Mouse (Mus musculus) forebrain, embryonic 10.5 days (tissue): ENCODE data around the gene Neurog2. TPM values are rescaled to one million over a fixed set of nuclear protein-coding genes. Genes with fewer than 3 reads are reported as not detected.

Source experiments
- DNase-seq: peaks from one replicate; pipeline ENCODE4 v3.0.0-alpha.2; 2017; ENCODE audit warnings: low spot score; ENCODE audit errors: extremely low spot score
- H3K27ac ChIP-seq: fragments of 300-500 bp; sonication (generic); 2 replicates; pipeline ENCODE4 v1.5.1; 2016; ENCODE audit warnings: mild to moderate bottlenecking
- H3K27me3 ChIP-seq: fragments of 300-500 bp; sonication (generic); 2 replicates; pipeline ENCODE4 v1.6.1; 2016; ENCODE audit warnings: mild to moderate bottlenecking; ENCODE audit not compliant: poor library complexity, severe bottlenecking
- H3K36me3 ChIP-seq: fragments of 300-500 bp; sonication (generic); replicated peaks from 2 replicates; pipeline ENCODE4 v1.6.1; 2016; ENCODE audit warnings: mild to moderate bottlenecking, moderate library complexity
- H3K4me1 ChIP-seq: fragments of 300-500 bp; sonication (generic); 2 replicates; pipeline ENCODE4 v1.6.1; 2016
- H3K4me3 ChIP-seq: fragments of 300-500 bp; sonication (generic); 2 replicates; pipeline ENCODE4 v1.5.1; 2016; ENCODE audit warnings: mild to moderate bottlenecking, moderate library complexity
- H3K9me3 ChIP-seq: fragments of 300-500 bp; sonication (generic); 2 replicates; pipeline ENCODE4 v1.6.1; 2016; ENCODE audit warnings: mild to moderate bottlenecking, moderate library complexity
- WGBS: fragments of 180-500 bp; shearing (Covaris S2); methylation state at CpG from one replicate; pipeline ENCODE4 v1.1.7; 2016; 5-methylcytosine and 5-hydroxymethylcytosine counted together
- polyA plus RNA-seq: library from polyadenylated mRNA; unstranded; fragments of >200 nt; fragmentation: Nextera tagmentation; extraction: Ambion mirVana; gene quantifications from 2 replicates; pipeline ENCODE4 v1.2.1, GENCODE M21; 2016

The Neurog2 gene
- polyA plus RNA-seq, 1 experiment from 2014 or later = 28.0 TPM

- Histone ChIP-seq H3K4me1 (peaks cover 29% of the 10 kb centered on the region), H3K9me3 (no peaks in the 10 kb centered on the region), H3K4me3 (no peak overlapping the region; the same call in 1 of the 2 replicates), H3K27ac (peak overlapping the region; percentile 66), H3K27me3 (peaks cover 54% of the 10 kb centered on the region), H3K36me3 (no peaks in the 10 kb centered on the region)
- WGBS = 58% methylated on average over 22 of the region's 22 CpGs
- no peak for DNase-seq
These were observed 29.0 kb downstream of the Neurog2 start for GRCm38 (mm10) chr3:127661646-127662531.

- WGBS = 92% methylated on average over 15 of the region's 15 CpGs
- no peaks in the 10 kb centered on the region for H3K9me3 ChIP-seq
- no peak overlapping the region for H3K4me3 ChIP-seq
- H3K27me3 ChIP-seq = peaks cover 14% of the 10 kb centered on the region
- H3K36me3 ChIP-seq = no peaks in the 10 kb centered on the region
- no peak for DNase-seq
- no peak overlapping the region for H3K27ac ChIP-seq
- H3K4me1 ChIP-seq = no peaks in the 10 kb centered on the region
These were observed 46.8 kb downstream of the Neurog2 start for GRCm38 (mm10) chr3:127679703-127680102.

Other genes with a start within 250 kb of the Neurog2 start
- 32.2 and 36.3 TPM in 2 replicates for gene Ank2, start 133.8 kb upstream of the Neurog2 start, polyA plus RNA-seq
- 83.9 and 88.7 TPM in 2 replicates for gene Larp7, start 79.8 kb upstream of the Neurog2 start, polyA plus RNA-seq
- gene Zgrf1, start 79.6 kb upstream of the Neurog2 start, polyA plus RNA-seq = 20.8 and 25.3 TPM in 2 replicates
- gene Alpk1, start 147.4 kb downstream of the Neurog2 start, polyA plus RNA-seq = 0.76 and 0.87 TPM in 2 replicates
- 1.8 and 2.4 TPM in 2 replicates for gene Tifa, start 156.7 kb downstream of the Neurog2 start, polyA plus RNA-seq
- gene Ap1ar, start 204.4 kb downstream of the Neurog2 start, polyA plus RNA-seq = 53.1 and 57.8 TPM in 2 replicates